Mouse (Mus musculus) right cerebral cortex, postnatal 36 days (tissue): ENCODE measurements at regions not wholly inside any gene's neighbourhood (a gene's known extent, or its start where the extent isn't known, plus 50 kb on each side); places are given as distances from the start of the nearest gene placed in this dataset.

Experiments used
- DNase-seq, 2 experiments: peaks; one replicate each; pipeline ENCODE4 v3.0.0; 2022; ENCODE audit warnings: low spot score in 2 of 2, mixed read lengths in 1 of 2

DNA sequence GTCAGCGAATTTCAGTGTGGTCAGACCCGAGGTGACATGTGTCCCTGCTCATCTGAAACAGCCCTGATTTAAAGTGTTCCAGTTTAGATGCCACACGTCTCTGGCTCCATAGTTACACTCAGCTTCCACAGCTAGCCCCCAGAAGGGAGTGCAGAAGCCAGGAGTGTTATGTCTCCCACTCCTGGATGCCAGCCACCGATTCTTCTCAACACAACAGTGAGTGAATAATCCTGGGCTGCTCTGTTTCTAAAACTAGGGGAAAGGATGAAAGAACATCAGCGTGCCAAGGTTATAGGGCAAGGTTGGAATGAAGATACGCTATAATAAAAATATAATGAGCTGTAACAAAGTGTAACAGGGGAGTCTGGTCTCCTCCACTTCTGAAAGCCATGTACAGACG lies 51.5 kb upstream of the Stmnd1 start:
- DNase-seq = peak; percentile 19 to 38

DNA sequence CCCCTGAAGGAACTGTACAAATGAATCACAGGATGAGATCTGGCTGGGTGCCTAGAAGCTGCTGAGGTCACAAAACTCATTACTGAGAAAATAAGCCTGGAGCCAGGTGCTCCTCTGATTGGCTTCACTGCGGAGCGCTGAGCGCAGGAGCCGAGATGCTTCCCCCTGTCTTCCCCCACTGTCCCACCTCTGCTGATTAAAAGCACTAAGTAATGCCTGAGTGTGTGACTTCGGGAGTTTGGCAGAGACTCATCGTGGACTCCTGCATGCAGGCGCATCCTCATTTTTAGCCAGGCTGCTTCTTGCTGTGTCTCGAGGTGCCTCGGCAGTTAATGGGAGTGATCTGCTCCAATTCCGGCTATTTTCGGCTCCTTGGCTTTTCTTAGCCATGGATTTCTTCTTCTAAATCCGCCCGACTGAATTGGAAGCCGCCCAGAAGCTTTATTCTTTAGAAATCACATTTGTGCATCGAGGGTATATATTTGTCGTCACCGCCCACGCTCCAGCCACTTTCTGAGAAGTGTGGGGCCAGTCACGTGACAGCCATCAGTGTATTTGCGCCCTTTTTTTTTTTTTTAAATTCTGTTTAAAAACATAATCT lies 55.3 kb upstream of the Stmnd1 start:
- peak; percentile 76 to 77 for DNase-seq

DNA sequence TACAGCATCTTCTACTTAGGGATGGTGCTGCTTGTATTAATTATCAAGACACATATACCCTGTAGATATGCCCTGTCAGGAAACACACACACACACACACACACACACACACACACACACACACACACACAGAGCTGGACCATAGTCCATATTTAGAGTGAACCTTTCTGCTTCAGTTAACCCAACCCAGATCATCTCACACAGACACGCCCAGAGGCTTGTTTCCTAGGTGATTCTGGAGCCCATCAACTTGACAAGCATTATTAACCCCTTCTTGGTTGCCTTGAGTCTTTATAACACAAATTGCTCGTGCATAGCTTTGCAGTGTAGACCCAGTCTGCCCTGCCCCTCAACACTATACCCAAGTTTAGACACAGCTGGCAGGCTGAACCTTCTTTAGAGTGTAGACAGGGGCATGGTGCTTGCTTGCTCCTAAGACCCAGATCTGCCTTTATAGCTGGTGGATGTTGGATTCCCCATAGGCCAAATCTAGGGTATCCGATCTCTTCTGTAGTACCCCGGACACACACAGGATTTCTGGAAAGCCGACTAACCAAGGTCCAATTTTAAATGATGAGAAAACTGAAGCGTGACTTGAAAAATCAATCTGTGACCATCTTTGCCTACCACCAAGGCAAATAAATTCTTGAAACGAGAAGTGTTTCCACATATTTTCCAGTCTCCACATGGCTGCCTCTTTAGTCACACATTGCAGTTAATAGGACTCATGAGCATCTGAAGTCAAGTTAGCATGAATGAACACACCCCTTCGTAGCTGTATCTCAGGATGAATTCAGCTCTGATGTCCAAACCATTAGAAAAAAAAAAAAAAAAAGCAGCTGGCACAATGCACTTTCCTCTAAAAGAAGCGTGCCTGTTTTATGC lies 56.3 kb upstream of the Stmnd1 start:
- no peak for DNase-seq

DNA sequence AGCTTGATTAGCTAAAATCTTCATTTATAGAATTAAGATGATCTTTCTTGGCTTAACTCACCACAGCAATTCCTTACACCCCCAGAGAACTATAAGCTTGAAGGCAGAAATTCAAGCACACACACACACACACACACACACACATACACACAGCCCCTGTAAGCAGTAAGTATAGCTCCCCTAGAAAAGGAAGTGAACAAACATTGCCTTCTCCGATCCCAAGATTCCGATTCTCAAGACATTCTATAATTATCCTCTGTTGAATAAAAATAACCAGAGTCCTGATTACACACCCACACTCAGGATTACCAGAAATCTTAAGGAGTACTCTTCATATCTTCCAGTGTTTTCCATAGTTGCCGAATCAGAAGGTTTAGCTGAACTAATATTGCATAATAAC lies 70.0 kb upstream of the Stmnd1 start:
- no peak for DNase-seq

DNA sequence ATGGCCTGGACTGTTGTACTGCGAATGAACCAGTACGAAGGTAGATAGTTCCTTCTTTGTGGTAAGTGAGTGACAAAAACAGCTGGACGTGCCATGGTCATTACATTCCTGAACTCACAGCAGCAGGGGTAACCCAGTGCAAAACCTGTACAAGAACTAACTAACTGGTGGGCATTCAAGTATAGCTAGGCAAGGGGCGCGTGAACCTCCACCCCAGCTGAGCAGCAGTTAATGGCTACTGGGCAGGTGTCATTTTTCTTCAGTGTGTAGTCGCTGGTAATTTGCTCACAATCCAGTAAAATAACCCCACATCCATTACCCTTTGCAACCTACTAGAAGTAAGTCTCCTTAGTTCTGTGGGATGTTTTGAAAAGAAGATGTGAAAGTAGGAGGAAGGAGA lies 70.9 kb upstream of the Stmnd1 start:
- DNase-seq = no peak

DNA sequence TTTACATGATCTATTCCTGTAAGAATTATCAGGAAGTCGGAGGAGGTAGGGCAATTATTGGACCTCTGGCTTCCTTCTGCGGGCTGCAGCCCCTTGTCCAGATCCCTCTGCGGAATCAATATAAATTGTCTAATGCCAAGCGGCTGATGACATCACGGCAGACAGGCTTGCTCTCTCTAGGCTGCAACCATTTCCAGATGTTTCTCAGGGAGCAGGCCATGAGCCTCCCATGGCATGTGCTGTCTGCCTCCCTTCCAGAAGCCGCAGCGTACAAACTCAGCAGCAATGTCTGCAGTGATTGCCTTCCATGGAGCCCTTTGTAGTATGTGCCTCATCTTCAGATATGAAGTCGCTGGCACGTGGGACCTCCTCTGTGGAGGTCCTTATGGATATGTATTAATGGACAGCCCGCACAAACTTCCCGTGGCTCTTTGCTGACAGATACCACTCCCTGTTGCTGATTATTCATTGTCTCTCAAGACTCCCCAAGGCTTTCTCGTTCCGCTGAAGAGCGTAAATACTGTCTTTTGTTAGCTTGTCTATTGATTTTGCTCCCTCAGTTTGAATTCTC lies 72.4 kb upstream of the Stmnd1 start:
- DNase-seq = no peak

GRCm38 (mm10) chr13:46193131-46193530 lies 80.4 kb upstream of the Stmnd1 start:
- DNase-seq = peak in 1 of 2 experiments; percentile 8

- DNase-seq = no peak
These were observed 83.8 kb upstream of the Stmnd1 start for GRCm38 (mm10) chr13:46189726-46190125.

DNA sequence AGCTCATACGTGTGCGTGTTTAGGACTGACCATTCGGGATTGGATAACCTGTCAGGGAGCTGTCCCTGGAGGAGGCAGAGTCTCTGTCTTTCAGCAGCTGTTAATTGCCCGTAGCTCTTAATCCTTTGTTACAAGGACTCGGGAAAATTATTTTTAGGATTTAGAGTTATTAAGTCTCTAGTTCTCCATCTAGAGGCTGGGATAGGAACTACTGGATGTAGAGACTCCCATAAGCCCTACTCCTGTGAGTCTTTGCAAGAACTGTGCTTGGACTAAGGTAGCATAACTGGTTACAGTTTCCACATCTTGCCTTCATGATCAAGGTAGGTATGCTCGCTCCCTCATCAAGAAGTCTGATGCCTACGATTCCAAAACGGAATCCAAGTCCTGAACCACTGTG lies 90.7 kb upstream of the Stmnd1 start:
- DNase-seq = no peak

- peak; percentile 35 to 60 for DNase-seq
These were observed 92.9 kb upstream of the Stmnd1 start for GRCm38 (mm10) chr13:46180606-46181133.

- no peak for DNase-seq
These were observed 93.6 kb upstream of the Stmnd1 start for GRCm38 (mm10) chr13:46179916-46180315.

- DNase-seq = no peak
These were observed 100.4 kb upstream of the Stmnd1 start for GRCm38 (mm10) chr13:46173103-46173502.

- peak; percentile 83 to 84 for DNase-seq
These were observed 111.5 kb upstream of the Stmnd1 start for GRCm38 (mm10) chr13:46162025-46162374.

DNA sequence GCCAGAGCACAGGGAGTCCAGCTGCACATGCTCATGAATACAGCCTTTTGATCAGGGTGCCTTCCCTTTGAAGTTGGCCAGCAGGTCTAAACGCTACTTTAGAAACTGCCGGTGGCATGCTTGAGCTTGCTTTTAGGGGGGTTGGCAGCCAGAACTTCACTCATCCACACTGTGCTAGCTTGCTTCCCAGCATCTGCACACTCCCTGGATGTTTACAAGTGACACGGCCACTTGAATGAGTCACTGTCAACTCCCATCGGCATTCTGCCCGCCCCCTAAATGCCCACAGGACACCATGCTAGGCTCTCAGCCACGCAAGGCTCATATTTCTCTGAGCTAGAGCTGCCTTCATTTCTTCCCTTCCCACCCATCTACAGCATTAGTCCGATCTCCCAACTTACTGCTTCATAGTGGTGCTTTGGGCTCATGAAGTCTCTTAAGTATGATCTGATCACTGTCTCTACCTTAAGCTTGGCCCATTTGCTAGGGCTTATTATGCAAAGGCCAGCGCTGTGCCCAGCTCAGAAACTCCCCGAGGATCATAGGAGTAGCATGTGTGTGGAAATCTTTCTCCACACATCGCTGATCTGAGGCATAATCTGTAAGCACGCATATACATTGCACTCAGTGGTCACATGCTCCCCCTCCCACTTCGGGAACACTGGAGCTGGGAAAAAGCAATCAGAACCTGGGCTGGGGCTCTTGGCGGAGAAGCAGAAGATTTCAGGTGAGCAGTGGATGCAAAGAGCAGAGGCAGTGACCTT lies 112.1 kb upstream of the Stmnd1 start:
- no peak for DNase-seq

DNA sequence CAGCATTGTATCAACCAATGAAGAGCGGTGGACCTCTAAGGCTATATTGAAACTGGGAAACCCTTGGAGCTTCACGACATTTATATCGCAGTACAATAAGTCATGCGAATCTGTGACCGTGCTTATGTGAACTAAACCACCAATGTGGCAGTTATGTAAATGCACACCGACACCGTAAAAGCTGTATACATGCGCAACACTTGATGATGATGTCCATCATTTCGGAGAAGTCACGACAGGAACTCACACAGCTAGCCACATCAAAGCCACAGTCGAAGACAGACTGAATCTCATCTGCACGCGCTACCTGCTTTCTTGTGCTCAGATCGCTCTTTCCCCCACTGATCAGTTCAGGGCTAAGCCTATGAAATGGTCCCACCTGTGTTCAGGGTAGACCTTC lies 114.2 kb upstream of the Stmnd1 start:
- no peak for DNase-seq

GRCm38 (mm10) chr13:46153282-46154260 lies 120.0 kb upstream of the Stmnd1 start:
- DNase-seq = no peak

- peak; percentile 24 to 54 for DNase-seq
These were observed 133.5 kb upstream of the Stmnd1 start for GRCm38 (mm10) chr13:46140006-46140405.

DNA sequence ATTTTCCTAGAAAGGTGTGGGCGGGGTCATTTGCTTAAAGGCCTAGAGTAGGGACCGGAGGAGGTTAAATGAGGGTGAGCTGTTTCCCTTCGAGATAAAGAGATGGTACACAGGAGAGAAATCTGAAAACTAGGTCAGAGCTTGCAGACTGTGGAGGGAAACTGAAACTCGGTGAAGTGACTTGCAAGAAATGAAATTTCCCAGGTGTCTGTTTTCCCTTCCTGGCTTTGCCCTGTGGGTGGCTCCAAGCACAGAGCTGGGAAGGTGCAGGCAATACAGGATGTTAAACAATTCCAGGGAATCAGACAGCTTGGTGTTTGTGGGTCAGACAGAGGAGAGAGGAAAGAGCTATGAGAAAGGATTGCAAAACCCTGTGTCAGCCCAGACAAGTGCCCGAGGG lies 134.3 kb upstream of the Stmnd1 start:
- no peak for DNase-seq

GRCm38 (mm10) chr13:46135411-46135810 lies 138.1 kb upstream of the Stmnd1 start:
- no peak for DNase-seq

DNA sequence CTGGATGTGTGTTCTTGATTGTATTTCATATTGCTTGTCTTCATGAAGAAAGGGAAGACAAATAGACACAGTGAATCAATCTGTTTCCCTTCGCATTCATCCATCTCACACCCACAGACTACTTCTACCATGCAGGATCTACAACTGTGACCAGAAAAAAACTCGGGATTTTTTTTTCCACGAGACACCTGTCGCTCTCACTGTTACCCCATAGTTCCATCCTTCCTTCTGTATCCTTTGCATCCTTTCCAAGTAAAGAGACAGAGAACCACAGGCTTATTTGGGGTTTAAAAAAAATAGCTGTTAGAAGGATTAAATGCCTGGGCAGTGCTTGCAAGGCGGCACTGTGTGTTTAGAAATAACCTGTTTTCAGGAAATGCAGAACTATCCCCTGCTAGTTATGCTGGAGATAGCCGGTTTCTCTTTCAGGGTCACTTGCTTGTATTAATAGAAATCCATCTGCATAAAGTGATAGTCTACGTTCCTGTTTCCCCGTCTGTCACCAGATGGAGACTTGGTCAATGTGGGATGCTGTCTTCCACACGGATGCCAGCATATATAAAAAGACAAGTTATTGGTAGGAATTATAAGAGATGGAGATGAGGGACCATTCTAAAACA lies 144.2 kb upstream of the Stmnd1 start:
- peak; percentile 3 to 18 for DNase-seq
